Mouse (Mus musculus): ENCODE data around the gene Trim63. TPM values are rescaled to one million over a fixed set of nuclear protein-coding genes. Genes with fewer than 3 reads are reported as not detected.

Trim63 gene
- total and polyA plus RNA-seq, 3 experiments = 0.25 to 0.49 TPM; not detected in 1

GRCm38 (mm10) chr4:134321524-134321923, 6.6 kb downstream of the Trim63 start:
- TF ChIP-seq CTCF (conservative IDR thresholded peaks at IDR 0.05 in 1 of 2, IDR thresholded peaks at IDR 0.05 in 1 of 2; ENCODE audit: low read depth in 2 of 2, low read length in 2 of 2) (peak in 1 of 2 experiments; percentile 56; a peak in 2 of 4 replicates), RAD21 (IDR thresholded peaks at IDR 0.05; ENCODE audit: low read depth, low read length) (peak; percentile 40), BHLHE40 (IDR thresholded peaks at IDR 0.05; ENCODE audit: low read depth, low read length) (no peak), SIN3A (IDR thresholded peaks at IDR 0.05; ENCODE audit: low read length) (no peak), SMC3 (IDR thresholded peaks at IDR 0.05; ENCODE audit: low read depth, low read length) (peak; percentile 49), IRF4 (IDR thresholded peaks at IDR 0.05; ENCODE audit: low read depth, low read length) (no peak), JUND (conservative IDR thresholded peaks at IDR 0.05; ENCODE audit: low read depth, low read length) (no peak)
- Histone ChIP-seq H3K27ac (ENCODE audit: insufficient read depth, low read depth) (no peak overlapping the region), H3K27me3 (replicated peaks) (no peaks in the 10 kb centered on the region), H3K79me2 (replicated peaks; ENCODE audit: control insufficient read depth, extremely low read depth, insufficient read depth, poor library complexity, severe bottlenecking) (no peaks in the 10 kb centered on the region), H3K4me1 (ENCODE audit: control insufficient read depth in 1 of 2, insufficient read depth in 2 of 2) (peaks cover 6 to 30% of the 10 kb centered on the region in 2 experiments), H3K9ac (ENCODE audit: insufficient read depth, low read depth) (no peak overlapping the region), H3K36me3 (replicated peaks in 1 of 2; ENCODE audit: control insufficient read depth in 1 of 2, insufficient read depth in 1 of 2, low read length in 1 of 2) (no peaks in the 10 kb centered on the region), H3K4me2 (ENCODE audit: insufficient read depth, low read depth, poor library complexity, severe bottlenecking) (no peak overlapping the region), H3K9me3 (replicated peaks; ENCODE audit: low read length) (no peaks in the 10 kb centered on the region), H3K4me3 (replicated peaks in 1 of 3; ENCODE audit: low read depth in 2 of 3, low read length in 2 of 3, poor library complexity in 1 of 3) (no peak overlapping the region)
- in situ Hi-C loops (cut with MboI; ENCODE audit: low pct_ligation_motif_present, low pct_unique_long_range_greater_than_20kb, low sequenced_read_pairs) = no loop called here
- dilution Hi-C loops (cut with MboI; ENCODE audit: extremely low pct_ligation_motif_present, extremely low pct_unique_long_range_greater_than_20kb, low sequenced_read_pairs) = no loop called here
- no peak for DNase-seq (ENCODE audit: extremely low read depth)

GRCm38 (mm10) chr4:134324655-134325054, 9.7 kb downstream of the Trim63 start:
- TF ChIP-seq POLR2A (IDR thresholded peaks at IDR 0.05; ENCODE audit: low read depth, low read length) (no peak), GABPA (IDR thresholded peaks at IDR 0.05; ENCODE audit: insufficient replicate concordance, low read depth, low read length) (no peak), CTCF (conservative IDR thresholded peaks at IDR 0.05 in 1 of 2, IDR thresholded peaks at IDR 0.05 in 1 of 2; ENCODE audit: low read depth in 2 of 2, low read length in 2 of 2) (no peak), ZKSCAN1 (IDR thresholded peaks at IDR 0.05; ENCODE audit: borderline replicate concordance, low read depth, low read length) (no peak), POLR2AphosphoS2 (IDR thresholded peaks at IDR 0.05; ENCODE audit: low read depth, low read length) (no peak), JUN (IDR thresholded peaks at IDR 0.05; ENCODE audit: insufficient read depth, low read depth, low read length) (no peak), IRF4 (IDR thresholded peaks at IDR 0.05; ENCODE audit: low read depth, low read length) (no peak), NELFE (IDR thresholded peaks at IDR 0.05; ENCODE audit: low read depth, low read length) (no peak), ZC3H11A (IDR thresholded peaks at IDR 0.05; ENCODE audit: low read depth, low read length) (no peak)
- Histone ChIP-seq H3K79me2 (replicated peaks; ENCODE audit: control insufficient read depth, extremely low read depth, insufficient read depth, poor library complexity, severe bottlenecking) (no peaks in the 10 kb centered on the region), H3K4me1 (ENCODE audit: control insufficient read depth in 1 of 2, insufficient read depth in 2 of 2) (peaks cover 3 to 16% of the 10 kb centered on the region in 2 experiments), H3K27ac (ENCODE audit: insufficient read depth, low read depth) (no peak overlapping the region), H3K9me3 (replicated peaks; ENCODE audit: low read length) (no peaks in the 10 kb centered on the region), H3K4me3 (replicated peaks in 1 of 3; ENCODE audit: low read depth in 2 of 3, low read length in 2 of 3, poor library complexity in 1 of 3) (no peak overlapping the region), H3K9ac (ENCODE audit: insufficient read depth, low read depth) (no peak overlapping the region), H3K36me3 (replicated peaks in 1 of 2; ENCODE audit: control insufficient read depth in 1 of 2, insufficient read depth in 1 of 2, low read length in 1 of 2) (no peaks in the 10 kb centered on the region), H3K27me3 (replicated peaks) (no peaks in the 10 kb centered on the region), H3K4me2 (ENCODE audit: insufficient read depth, low read depth, poor library complexity, severe bottlenecking) (no peak overlapping the region)
- no peak for DNase-seq (ENCODE audit: extremely low read depth)
- in situ Hi-C loops (cut with MboI; ENCODE audit: low pct_ligation_motif_present, low pct_unique_long_range_greater_than_20kb, low sequenced_read_pairs) (no loop called here), dilution Hi-C loops (cut with MboI; ENCODE audit: extremely low pct_ligation_motif_present, extremely low pct_unique_long_range_greater_than_20kb, low sequenced_read_pairs) (no loop called here)
